Comparison of ENCODE assay signal across 9 mouse cellular contexts in genomic region chr9:56860486-56861269, GRCm38 (mm10). TPM values are rescaled to one million over a fixed set of nuclear protein-coding genes. Genes with fewer than 3 reads are reported as not detected.
DNase-seq lines count a peak whose midpoint lies in the region; ATAC-seq and TF ChIP-seq lines count a peak whose summit lies in the region.
"Had no signal": no experiment of that assay in that cellular context is flagged by ENCODE, and none has a peak within 500 bp of the region (broad histone marks: within the 10 kb centered on the region; RNA-seq: fewer than 3 reads in every experiment).

No protein-coding gene starts in this region.

- TF ChIP-seq CTCF in intestine, postnatal 0 days (IDR thresholded peaks at IDR 0.05; ENCODE audit: low read depth) = no peak

- H3K27ac ChIP-seq in brown adipose tissue, adult 24 weeks (replicated peaks; ENCODE audit: low read depth, low read length) = peak overlapping the region; percentile 96
- peak overlapping the region; percentile 35 for H3K27ac ChIP-seq in intestine, postnatal 0 days (ENCODE audit: low read depth, low read length)
- H3K27ac ChIP-seq in limb, embryonic 14.5 days (replicated peaks; ENCODE audit: low read depth, low read length) = peak overlapping the region; percentile 8; the same call in 1 of the 2 replicates
- H3K27ac ChIP-seq: neural tube, embryonic 13.5 days had no signal

- 0 out of 2 replicates have a peak, but pooled peaks cover 5% of the 10 kb centered on the region for H3K4me1 ChIP-seq in brown adipose tissue, adult 24 weeks (ENCODE audit: control insufficient read depth, insufficient read depth, insufficient read length, low read length)
- H3K4me1 ChIP-seq in intestine, postnatal 0 days (replicated peaks; ENCODE audit: control insufficient read depth, insufficient read depth, low read length) = peaks cover 5% of the 10 kb centered on the region; the same call in 1 of the 2 replicates
- peaks cover 33% of the 10 kb centered on the region for H3K4me1 ChIP-seq in limb, embryonic 14.5 days (ENCODE audit: control insufficient read depth, insufficient read depth, low read length)

- no peak for ATAC-seq in intestine, postnatal 0 days
- ATAC-seq in limb, embryonic 14.5 days (ENCODE audit: low FRiP score, low read depth) = no peak

- WGBS in intestine, postnatal 0 days = 46% methylated on average over 15 of the region's 15 CpGs
- WGBS in limb, embryonic 14.5 days = 47% methylated on average over 15 of the region's 15 CpGs

- no peak for TF ChIP-seq POLR2A in limb, embryonic 14.5 days (IDR thresholded peaks at IDR 0.05; ENCODE audit: borderline replicate concordance, extremely low read depth, insufficient read depth, insufficient read length)

- H3K27me3 ChIP-seq in intestine, postnatal 0 days (replicated peaks; ENCODE audit: control insufficient read depth, insufficient read depth, low read length) = no peaks in the 10 kb centered on the region
- no peaks in the 10 kb centered on the region for H3K27me3 ChIP-seq in limb, embryonic 14.5 days (ENCODE audit: control insufficient read depth, insufficient read depth, low read length)

- no peaks in the 10 kb centered on the region for H3K36me3 ChIP-seq in intestine, postnatal 0 days (ENCODE audit: control insufficient read depth, insufficient read depth)
- H3K36me3 ChIP-seq in limb, embryonic 14.5 days (ENCODE audit: control insufficient read depth, insufficient read depth, low read length) = no peaks in the 10 kb centered on the region
- H3K36me3 ChIP-seq: neural tube, embryonic 13.5 days had no signal

- no peaks in the 10 kb centered on the region for H3K9me3 ChIP-seq in intestine, postnatal 0 days (ENCODE audit: control insufficient read depth)
- no peaks in the 10 kb centered on the region for H3K9me3 ChIP-seq in limb, embryonic 14.5 days (ENCODE audit: control insufficient read depth, low read length)
- H3K9me3 ChIP-seq: neural tube, embryonic 13.5 days had no signal

- peak; percentile 25 for DNase-seq in MN1 (ENCODE audit: low spot score)
- DNase-seq in limb, embryonic 14.5 days (ENCODE audit: low spot score) = no peak
- DNase-seq in right cerebral cortex, postnatal 36 days (ENCODE audit: low spot score in 2 of 2) = no peak
- DNase-seq in testis, postnatal 10 days (ENCODE audit: low spot score) = no peak
- no peak for DNase-seq in cerebellum, postnatal 10 days
- DNase-seq: thymus, postnatal 36 days had no signal

- no peak overlapping the region for H3K9ac ChIP-seq in intestine, postnatal 0 days (ENCODE audit: low read depth, low read length)
- 0 out of 2 replicates have a peak overlapping the region, but pooled peaks have one; percentile 7 for H3K9ac ChIP-seq in limb, embryonic 14.5 days (ENCODE audit: low read depth, low read length, severe bottlenecking)
- H3K9ac ChIP-seq: neural tube, embryonic 13.5 days had no signal

- H3K4me3 ChIP-seq in brown adipose tissue, adult 24 weeks (ENCODE audit: insufficient read depth, low read depth, low read length) = peak overlapping the region; percentile 44
- no peak overlapping the region for H3K4me3 ChIP-seq in intestine, postnatal 0 days (ENCODE audit: low read depth, low read length)
- H3K4me3 ChIP-seq in limb, embryonic 14.5 days (replicated peaks; ENCODE audit: low read length) = no peak overlapping the region
- H3K4me3 ChIP-seq: neural tube, embryonic 13.5 days had no signal

- H3K4me2 ChIP-seq in intestine, postnatal 0 days (replicated peaks; ENCODE audit: low read depth) = peak overlapping the region; percentile 24; the same call in 1 of the 2 replicates
- H3K4me2 ChIP-seq in limb, embryonic 14.5 days (replicated peaks; ENCODE audit: low read depth, low read length, severe bottlenecking) = no peak overlapping the region
- H3K4me2 ChIP-seq: neural tube, embryonic 13.5 days had no signal

RNA-seq across cellular contexts. Expression of gene Odf3l1, which starts 3.8 kb away (rescaled TPM):
- polyA plus RNA-seq in brown adipose tissue, adult 24 weeks (2012; ENCODE audit: insufficient read depth, insufficient read length, missing spikeins) = 19.3 and 37.5 TPM in 2 replicates
- 0.70 and 0.97 TPM in 2 replicates for polyA plus RNA-seq in intestine, postnatal 0 days (2015; fragmentation: Nextera tagmentation; extraction: Ambion mirVana)
- 2.6 and 2.9 TPM in 2 replicates for polyA plus RNA-seq in limb, embryonic 14.5 days (2012; rRNA removed)
- 1.7 and 1.8 TPM in 2 replicates for polyA plus RNA-seq in limb, embryonic 14.5 days (2014; fragmentation: Nextera tagmentation; extraction: Ambion mirVana)
- polyA plus RNA-seq: neural tube, embryonic 13.5 days had no signal

RNA-seq across cellular contexts. Expression of gene Cspg4, which starts 4.2 kb away (rescaled TPM):
- polyA plus RNA-seq in brown adipose tissue, adult 24 weeks (2012; ENCODE audit: insufficient read depth, insufficient read length, missing spikeins) = 21.4 and 26.0 TPM in 2 replicates
- polyA plus RNA-seq in intestine, postnatal 0 days (2015; fragmentation: Nextera tagmentation; extraction: Ambion mirVana) = 8.2 and 8.5 TPM in 2 replicates
- polyA plus RNA-seq in limb, embryonic 14.5 days (2012; rRNA removed) = 59.9 and 80.6 TPM in 2 replicates
- 47.1 and 49.2 TPM in 2 replicates for polyA plus RNA-seq in limb, embryonic 14.5 days (2014; fragmentation: Nextera tagmentation; extraction: Ambion mirVana)

Comparison
In these comparisons a context has a peak if more than half of its experiments do, and no peak if none do; other contexts are left out.
1. H3K27ac ChIP-seq: peak in every context shown above with its lines; median percentile 96 in brown adipose tissue, adult 24 weeks; 35 in intestine, postnatal 0 days; 8 in limb, embryonic 14.5 days.